Mouse (Mus musculus) ZHBTc4 (cell line): Measurements from ENCODE around the gene Olig3.
"Not testable (repeated sequence)": the region's sequence is repeated elsewhere in the genome, so short reads cannot be mapped to it uniquely, and the experiment has no call there.

Experiments used
- DNase-seq: peaks from one replicate; pipeline ENCODE4 v3.0.0-alpha.2; 2011; ENCODE audit warnings: low read depth, low spot score

Gene Olig3

DNA sequence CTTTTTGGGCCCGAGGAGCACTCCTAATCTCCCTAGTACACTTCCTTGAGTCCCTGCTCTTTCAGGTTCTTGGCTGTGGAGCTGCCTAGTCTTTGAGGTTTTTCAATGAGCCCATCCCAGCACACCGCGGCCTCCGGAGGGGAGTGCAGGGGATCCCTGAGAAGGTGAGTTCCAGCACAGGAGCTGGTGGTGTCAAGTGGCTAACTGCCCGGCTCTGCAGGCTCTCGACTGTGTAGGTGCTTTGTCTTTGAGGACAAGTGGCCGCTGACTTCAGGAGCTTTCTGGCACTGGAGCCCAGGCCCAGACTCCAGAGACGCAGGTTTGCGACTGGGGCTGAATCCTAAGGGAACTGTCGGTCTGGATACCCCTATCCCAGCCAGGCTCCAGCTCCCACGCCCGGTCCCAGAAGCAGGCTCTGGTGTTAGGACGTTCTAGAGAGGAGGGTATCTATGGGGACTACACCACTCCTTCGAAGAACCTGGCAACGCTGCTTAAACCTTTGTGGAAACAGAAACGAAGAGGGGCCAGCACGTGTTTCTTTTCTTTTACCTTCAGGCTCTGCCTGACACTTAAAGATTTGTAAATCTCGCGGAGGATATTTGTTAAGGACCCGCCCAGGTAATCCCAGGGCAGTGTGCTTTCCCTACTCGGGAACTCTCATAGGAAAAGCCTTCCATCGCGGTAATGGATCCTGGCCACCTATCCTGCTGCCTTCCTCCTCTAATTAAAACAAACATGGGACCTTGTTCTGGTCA, 5.4 kb downstream of the Olig3 start:
- peak; percentile 34 for DNase-seq

DNA sequence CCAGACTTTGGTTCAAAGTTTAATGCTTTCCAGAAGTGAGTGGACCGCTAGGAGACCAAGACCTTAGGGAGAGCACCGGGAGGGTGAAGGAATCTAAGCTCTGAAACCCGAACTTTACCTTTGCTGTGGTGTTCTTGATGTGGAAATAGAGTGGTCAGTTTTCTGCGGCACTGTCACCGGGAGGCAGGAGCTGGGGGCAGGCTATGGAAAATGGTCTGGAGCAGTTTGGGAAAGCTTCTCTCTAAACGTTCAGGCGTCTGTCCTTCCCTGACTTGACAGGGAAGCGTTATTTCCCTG, 5.9 kb downstream of the Olig3 start:
- DNase-seq, result no peak

DNA sequence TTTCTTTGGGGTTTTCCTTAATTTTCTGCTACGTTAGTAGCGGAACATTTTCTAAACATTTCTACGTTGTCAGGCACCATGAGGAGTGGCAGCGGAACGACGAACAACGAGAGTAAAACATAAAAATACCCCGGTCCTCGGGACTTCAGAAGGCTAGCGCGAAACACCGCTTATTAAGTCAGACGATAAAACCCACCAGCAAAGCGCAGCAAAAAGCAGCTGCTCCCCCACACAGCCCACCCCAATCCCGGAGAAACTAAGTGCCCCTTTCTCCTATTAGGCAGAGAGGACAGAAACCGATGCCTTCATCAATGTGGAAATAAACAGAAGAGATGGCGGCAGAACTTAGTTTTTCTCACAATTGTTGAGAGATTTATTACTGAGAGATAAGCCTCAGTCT, 6.5 kb downstream of the Olig3 start:
- DNase-seq, result no peak

- DNase-seq, result no peak
Measured at GRCm38 (mm10) chr10:19363365-19363764, 7.0 kb downstream of the Olig3 start.

- DNase-seq, result no peak
Measured at GRCm38 (mm10) chr10:19369143-19369542, 12.8 kb downstream of the Olig3 start.

GRCm38 (mm10) chr10:19370146-19370545, 13.8 kb downstream of the Olig3 start:
- peak; percentile 74 for DNase-seq

DNA sequence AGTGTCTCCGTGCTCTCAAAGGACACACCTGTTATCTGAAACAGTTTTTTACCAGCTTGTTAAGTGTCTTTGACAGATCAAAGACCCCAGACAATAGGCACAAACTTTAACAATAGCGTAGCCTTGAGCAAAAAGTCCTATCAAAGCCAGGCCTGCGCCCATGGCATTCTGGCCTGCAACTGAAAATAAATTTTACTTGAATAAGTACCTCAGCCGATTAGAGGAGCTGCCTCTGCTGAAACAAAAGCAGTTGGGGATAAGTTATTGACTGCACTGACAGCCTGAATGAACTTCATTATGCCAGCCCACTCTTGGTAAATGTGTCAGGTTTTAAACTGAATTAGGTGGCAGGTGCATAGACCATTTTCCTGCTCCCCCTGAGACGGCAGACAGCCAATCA, 15.9 kb downstream of the Olig3 start:
- peak; percentile 80 for DNase-seq

- no peak for DNase-seq
Measured at GRCm38 (mm10) chr10:19373797-19374196, 17.5 kb downstream of the Olig3 start.

GRCm38 (mm10) chr10:19374311-19374710, 18.0 kb downstream of the Olig3 start:
- no peak for DNase-seq

- no peak for DNase-seq
Measured at GRCm38 (mm10) chr10:19375838-19376237, 19.5 kb downstream of the Olig3 start.

DNA sequence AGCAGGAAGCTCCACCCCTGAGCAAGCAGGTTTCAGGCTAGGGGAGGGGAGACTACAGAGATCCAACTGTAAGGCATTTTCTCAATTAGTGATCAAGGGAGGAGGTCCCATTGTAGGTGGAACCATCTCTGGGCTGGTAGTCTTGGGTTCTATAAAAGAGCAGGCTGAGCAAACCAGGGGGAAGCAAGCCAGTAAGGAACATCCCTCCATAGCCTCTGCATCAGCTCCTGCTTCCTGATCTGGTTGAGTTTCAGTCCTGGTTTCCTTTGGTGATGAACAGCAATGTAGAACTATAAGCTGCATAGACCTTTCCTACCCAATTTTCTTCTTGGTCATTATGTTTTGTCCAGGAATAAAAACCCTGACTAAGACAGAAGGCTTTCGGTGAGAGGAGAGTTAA, 24.6 kb downstream of the Olig3 start:
- DNase-seq, result not testable (repeated sequence)

- peak; percentile 70 for DNase-seq
Measured at GRCm38 (mm10) chr10:19384176-19384575, 27.8 kb downstream of the Olig3 start.

- DNase-seq, result no peak
Measured at GRCm38 (mm10) chr10:19391819-19392218, 35.5 kb downstream of the Olig3 start.

- DNase-seq, result no peak
Measured at GRCm38 (mm10) chr10:19396485-19397137, 40.3 kb downstream of the Olig3 start.

DNA sequence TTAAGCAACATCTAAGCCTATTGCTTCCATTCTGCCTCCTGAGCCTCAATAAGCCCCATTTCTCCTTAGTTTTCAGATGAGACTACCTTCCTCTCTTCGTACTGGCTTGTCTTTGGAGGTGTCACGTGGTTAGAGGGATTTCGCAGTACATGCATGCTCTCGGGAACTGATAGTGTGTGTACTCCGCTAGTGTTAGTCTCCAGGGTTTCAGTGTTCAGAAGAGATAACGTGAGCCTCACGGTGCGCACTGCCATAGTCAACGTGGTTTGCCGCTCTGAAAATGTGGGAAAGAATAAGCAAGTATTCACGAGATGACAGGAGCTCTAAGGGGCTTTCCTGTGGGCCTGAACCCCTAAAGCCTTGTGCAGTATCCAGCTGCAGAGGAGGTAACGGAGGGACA, 41.1 kb downstream of the Olig3 start:
- no peak for DNase-seq

DNA sequence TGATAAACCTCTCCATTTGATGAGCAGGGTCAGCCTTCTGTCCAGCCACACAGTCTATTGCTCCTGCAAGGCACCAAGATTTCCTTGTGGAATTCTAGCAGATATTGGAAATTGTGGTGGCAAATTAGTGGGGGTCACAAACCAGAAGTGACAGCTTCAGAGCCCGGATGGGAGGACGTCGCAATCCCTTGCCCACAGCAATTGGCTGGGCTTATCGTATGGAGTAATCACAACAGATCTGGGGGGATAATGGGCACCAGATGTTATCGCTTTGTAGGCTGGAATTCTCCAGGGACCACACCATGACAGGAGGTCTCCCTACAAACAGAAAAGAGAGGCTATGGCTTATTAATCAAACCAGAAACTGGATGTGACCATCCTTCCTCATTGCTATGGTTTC, 44.8 kb downstream of the Olig3 start:
- no peak for DNase-seq

DNA sequence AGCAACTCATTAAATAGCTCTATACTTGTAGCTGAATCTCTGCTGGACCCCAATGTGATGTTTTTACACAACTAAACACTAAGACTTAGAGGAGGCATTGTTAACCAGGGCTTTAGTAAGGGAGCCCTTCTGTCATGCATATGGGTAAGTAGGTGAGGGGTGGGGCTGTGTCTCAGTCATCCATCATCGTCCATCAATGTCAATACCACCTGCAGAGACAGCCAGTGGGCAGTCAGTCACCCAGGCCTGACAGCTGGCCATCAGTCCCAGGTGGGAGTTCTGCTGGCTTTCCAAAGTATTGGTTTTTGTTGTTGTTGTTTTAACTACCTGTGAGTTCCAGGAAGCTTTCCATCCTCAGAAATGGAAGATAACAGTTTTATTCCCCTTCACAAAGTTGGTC, 48.1 kb downstream of the Olig3 start:
- peak; percentile 54 for DNase-seq

GRCm38 (mm10) chr10:19405959-19406358, 49.6 kb downstream of the Olig3 start:
- no peak for DNase-seq

DNA sequence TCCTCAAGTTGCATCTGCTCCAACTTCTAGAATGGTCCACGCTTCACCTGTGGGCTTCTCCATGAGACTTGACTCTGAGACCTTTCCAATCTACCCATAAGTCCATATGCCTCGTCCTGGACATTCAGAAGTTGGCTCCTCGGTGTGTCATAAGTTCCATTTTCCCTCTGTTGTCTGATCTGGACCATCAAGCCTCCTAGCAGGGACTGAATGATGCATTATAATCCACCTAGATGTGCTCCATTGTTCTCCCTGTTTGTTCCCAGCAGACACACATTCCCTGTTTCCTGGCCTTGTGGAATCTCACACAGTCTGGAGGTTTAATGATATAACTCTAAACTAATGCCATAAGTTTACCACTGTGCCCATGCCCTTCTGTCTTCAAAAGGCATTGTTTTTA, 50.8 kb downstream of the Olig3 start:
- DNase-seq, result peak; percentile 4
